Mouse (Mus musculus): ENCODE data around the gene Zfp81.
"Not testable (repeated sequence)": the region's sequence is repeated elsewhere in the genome, so short reads cannot be mapped to it uniquely, and the experiment has no call there.

Zfp81 gene

DNA sequence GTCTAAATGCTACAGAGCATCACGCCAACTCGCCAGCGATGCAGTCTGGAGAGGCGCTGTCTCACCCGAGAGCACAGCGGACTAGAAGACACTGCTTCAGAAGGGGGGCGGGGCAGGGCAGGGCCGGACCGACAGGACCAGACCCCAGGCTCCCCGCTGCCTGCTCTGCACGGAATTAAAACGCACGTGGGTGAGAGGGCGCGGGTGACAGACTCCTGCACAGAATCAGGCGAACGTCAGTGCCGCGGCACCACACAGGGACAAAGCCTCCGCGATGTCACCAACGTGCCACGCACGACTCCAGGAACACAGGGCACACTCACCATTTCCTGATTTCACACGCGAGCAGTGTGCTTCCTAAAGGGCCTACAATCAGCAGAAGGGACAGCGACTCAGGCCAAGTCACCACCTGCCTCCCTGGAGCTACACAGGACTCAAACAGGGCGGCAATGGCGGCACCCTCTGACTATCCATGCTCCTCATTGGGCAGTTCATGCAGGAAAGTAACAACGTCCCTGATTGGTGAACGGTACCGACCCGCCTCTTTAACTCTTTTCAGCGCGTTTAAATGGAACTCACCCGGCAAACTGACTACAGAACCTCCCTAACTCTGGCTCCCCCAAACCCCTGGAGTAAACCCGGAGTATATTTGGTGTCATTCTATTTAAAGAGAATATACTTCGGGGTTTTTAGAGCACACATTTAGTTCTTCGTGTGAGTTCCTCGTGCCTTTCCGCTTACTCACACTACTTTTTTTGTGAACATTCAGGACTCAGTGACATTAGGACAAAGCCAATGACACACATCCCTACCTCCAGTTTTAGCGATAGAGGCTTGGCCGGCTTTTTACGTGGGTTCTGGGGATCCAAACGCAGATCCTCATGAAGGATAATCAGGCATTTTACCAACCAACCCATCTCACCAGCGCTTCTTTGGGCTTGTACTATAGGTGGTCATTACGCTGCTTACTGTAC is at the start of gene Zfp81:
Zfp81 (minus strand) TSS at position 468 of the 974 bp plus-strand sequence.
- DNase-seq (ENCODE audit: low spot score in 2 of 2): peak; percentile 72 to 78

DNA sequence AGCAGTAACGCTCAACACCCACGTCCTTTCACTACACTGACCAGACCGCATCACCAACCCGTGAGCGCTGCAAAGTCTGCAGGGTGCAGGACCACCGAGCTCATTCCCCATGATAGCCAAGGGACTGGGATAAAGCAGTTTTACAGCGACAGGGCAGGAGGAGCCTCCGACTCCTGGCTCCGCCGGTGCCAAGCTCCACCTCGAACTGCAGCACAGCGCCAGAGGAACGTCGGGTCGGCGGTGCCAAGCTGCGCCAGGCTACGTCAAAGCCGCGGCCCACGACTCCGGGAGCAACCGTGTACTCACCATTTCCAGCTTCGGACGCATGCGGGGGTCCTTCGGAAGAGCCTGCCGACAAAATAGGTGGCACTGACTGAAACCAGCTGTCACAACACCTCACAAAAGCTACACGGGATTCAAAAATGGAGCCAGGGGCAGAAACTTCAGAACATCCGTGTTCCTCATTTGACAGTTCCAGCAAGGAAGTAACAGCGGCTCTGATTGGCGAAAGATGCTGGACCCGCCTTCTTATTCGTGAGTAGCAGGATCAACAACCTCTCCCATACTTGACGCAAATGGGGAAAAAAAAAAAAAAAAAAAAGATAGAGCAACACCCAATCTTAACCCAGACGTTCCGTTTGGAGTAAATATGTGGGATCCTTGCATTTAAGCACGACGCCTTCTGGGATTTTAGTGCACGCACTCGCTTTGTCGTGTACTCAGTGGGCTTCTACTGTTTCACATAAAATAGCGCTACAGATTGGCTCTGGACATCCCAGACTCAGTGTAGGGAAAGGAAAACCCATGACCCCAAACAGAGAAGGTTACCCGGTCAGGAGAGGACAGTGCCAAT is 35.7 kb upstream of the Zfp81 start, which contains the start of gene Zfp101:
Zfp101 (minus strand) TSS at position 460 of the 853 bp plus-strand sequence.
- peak; percentile 79 to 81 for DNase-seq (ENCODE audit: low spot score in 2 of 2)

DNA sequence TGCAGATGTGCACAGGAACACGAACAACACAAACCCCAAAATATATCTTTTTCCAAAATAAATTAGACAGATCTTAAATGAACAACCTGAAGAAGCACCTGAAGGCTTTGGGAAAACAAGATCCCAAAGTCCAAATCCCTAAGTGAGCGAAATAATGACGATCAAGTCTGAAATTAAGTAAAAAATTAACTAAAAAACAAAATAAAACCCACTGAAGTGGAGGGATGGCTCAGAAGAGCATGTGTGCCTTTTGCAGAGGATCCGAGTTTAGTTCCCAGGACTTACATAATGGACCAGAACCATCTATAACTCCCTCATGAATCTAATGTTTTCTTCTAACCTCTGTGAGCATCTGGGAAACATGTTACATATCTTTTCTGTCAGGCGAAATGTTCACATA is 33.6 kb upstream of the Zfp81 start:
- DNase-seq (ENCODE audit: low spot score in 2 of 2): no peak

DNA sequence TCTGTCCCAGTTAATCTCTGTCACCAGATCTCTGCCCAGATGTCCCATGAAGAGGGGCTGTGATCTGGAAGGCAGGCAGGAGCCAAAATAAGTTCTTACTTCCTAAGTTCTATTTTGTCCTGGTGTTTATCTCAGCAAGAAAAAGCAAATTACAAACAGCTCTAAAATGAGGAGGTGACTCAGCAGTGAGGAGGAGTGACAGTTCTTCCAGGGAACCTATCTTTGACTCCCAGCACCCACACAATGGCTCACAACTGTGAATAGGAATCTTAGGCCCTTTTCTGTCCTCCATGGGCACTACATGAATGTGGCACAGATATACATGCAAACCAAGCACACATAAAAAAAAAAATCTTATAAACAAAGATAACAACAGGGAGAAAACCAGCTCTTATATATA is 27.0 kb upstream of the Zfp81 start:
- DNase-seq (ENCODE audit: low spot score in 2 of 2): no peak

DNA sequence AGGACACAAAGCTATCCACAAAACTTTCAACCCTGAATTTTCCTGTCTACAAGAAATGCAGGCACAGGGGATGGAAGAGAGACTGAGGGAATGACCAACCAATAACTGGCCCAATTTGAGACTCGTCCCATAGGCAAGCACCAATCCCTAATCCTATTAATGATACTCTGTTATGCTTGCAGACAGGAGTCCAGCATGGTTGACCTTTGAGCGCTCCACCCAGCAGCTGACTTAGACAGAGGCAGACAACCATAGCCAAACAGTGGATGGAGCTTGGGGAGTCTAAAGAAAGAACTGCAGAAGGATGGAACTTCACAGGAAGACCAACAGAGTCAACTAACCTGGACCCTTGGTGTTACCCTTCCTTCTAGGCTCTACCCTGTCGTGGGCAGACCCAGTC is 14.1 kb upstream of the Zfp81 start:
- no peak for DNase-seq (ENCODE audit: low spot score in 2 of 2)

DNA sequence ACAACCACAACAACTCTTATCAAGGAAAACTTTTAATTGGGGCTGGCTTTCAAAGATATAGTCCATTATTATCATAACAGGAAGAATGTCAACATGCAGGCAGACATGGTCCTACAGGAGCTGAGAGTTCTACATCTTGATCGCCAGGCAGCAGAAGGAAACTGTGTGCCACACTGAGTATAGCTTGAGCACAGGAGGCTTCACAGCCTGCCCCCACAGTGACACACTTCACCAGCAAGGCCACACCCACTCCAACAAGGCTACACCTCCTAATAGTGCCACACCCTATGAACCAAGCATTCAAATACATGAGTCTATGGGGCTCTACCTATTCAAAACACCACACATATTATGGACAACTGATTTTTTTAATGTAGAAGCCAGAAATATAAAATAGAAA is 5.7 kb downstream of the Zfp81 start:
- no peak for DNase-seq (ENCODE audit: low spot score in 2 of 2)

DNA sequence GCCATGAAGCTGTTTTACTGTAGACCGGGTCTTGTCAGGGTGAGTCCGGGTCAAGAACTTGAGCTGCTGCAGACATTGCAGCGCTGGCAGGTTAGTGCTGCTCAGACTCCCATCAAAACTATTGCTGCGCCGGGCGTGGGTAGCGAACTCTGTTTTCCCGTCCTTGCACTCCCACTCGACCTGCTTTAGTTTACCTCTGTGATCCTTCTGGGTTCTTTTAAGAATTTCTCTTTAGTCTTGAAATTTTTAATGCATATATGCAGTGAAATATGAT is 68.9 kb downstream of the Zfp81 start:
- DNase-seq (ENCODE audit: low spot score in 2 of 2): not testable (repeated sequence)

DNA sequence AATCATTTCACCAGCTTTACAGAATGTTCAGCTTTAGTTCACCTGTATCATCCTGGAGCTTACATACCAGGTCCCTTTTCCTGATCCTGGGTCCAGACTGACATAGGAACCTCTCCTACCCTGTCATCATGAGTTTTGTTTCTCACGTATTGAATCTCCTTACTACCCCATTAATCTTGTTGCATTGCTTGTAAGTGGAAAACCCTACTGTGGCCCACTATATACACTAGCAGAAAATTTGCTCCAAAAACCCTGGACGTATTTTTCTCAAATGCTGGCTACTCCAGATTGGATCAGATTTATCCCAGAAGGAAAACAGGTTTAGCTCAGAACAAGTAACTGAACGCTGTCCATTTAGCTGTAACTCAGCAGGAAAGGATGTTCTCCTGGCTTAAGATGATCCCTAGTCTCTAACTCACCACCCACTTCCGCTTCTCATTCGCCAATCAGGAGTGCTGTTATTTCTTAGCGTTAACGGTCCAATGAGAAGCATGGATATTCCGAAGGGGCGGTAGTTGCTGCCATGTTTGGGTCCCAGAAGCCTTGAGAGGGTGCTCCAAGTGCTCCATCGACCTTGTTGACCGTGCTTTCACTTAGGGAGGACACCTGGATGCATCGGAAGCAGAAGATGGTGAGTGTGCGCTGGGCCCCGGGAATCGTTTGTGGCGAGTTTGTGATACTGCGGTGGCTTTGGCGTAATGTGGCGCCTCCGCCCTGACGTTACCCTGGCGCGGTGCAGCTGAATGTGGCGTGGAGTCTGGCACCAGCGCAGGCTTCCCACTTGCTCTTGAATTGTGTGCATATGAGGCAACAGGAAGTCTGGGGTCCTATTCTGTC is 69.4 kb downstream of the Zfp81 start, which contains the start of gene Zfp955b:
Zfp955b (plus strand) TSS at position 506 of the 837 bp plus-strand sequence.
- not testable (repeated sequence) for DNase-seq (ENCODE audit: low spot score in 2 of 2)

All from frontal cortex, postnatal 25 days (tissue).